Mouse (Mus musculus) CD4-positive, CD25-positive, alpha-beta regulatory T cell (primary cell): Measurements from ENCODE around the gene Vmn2r67. TPM values are rescaled to one million over a fixed set of nuclear protein-coding genes. Genes with fewer than 3 reads are reported as not detected.

Experiments
- polyA plus RNA-seq: library from polyadenylated mRNA; unstranded; fragments of 100-300 nt; shearing (Covaris generic); gene quantifications from one replicate; pipeline ENCODE4 v1.2.1, GENCODE M21; 2017

Vmn2r67 gene
- polyA plus RNA-seq = 0.04 TPM

DNA sequence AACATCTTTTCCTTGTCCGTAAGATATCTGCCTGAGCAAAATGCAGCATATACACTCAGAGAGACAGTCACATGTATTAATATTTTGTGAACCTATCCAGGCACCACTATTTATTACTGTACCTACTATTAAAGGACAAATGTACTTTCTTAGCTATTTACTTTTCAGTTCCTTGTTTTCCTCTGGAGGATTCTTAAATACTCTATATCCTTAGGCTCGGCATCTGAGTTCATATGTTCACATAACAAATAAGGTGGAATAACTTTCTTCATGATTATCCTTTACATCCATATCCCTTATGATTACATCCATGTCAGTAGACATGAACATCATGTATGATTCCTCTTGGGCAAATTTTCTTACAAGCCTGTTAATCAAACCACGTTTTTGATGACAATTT lies at the start of gene Vmn2r67:
Gene Vmn2r67, minus strand, starts transcription at position 101 of the 400 bp plus-strand sequence.

Other genes with a start within 250 kb of the Vmn2r67 start
- not detected for gene Vmn2r65, start 191.9 kb downstream of the Vmn2r67 start, polyA plus RNA-seq
- 0.05 TPM for gene Vmn2r66, start 143.7 kb downstream of the Vmn2r67 start, polyA plus RNA-seq
- 0.06 TPM for gene Vmn2r68, start 81.8 kb upstream of the Vmn2r67 start, polyA plus RNA-seq